Mouse (Mus musculus) limb, embryonic 14.5 days (tissue): Measurements from ENCODE around the gene Kcnj5. TPM values are rescaled to one million over a fixed set of nuclear protein-coding genes. Genes with fewer than 3 reads are reported as not detected.

Experiments
- ATAC-seq: fragments of 200-750 bp; cut with Nextera tagmentation; 2 replicates; pipeline ENCODE4 v1.8.0; 2017; ENCODE audit warnings: low read depth, moderate number of reproducible peaks, moderate TSS enrichment; ENCODE audit not compliant: low FRiP score
- DNase-seq: peaks from one replicate; pipeline ENCODE4 v3.0.0-alpha.2; 2015; ENCODE audit warnings: low spot score
- H3K27ac ChIP-seq: fragments of 300-500 bp; sonication (generic); replicated peaks from 2 replicates; pipeline ENCODE4 v1.5.1; 2014; ENCODE audit warnings: low read depth, mild to moderate bottlenecking, low read length, moderate library complexity, mixed read lengths
- H3K27me3 ChIP-seq: fragments of 300-500 bp; sonication (generic); 2 replicates; pipeline ENCODE4 v1.6.1; 2014; ENCODE audit warnings: low read length, mixed read lengths; ENCODE audit not compliant: control insufficient read depth, insufficient read depth
- H3K36me3 ChIP-seq: fragments of 300-500 bp; sonication (generic); 2 replicates; pipeline ENCODE4 v1.6.1; 2014; ENCODE audit warnings: mild to moderate bottlenecking, low read length, moderate library complexity, mixed read lengths; ENCODE audit not compliant: control insufficient read depth, insufficient read depth
- H3K4me1 ChIP-seq: fragments of 300-500 bp; sonication (generic); 2 replicates; pipeline ENCODE4 v1.6.1; 2014; ENCODE audit warnings: antibody characterized with exemption, low read length, mixed read lengths; ENCODE audit not compliant: control insufficient read depth, insufficient read depth
- H3K4me2 ChIP-seq: fragments of 300-500 bp; sonication (generic); replicated peaks from 2 replicates; pipeline ENCODE4 v1.6.1; 2014; ENCODE audit warnings: low read depth, mild to moderate bottlenecking, low read length, moderate library complexity; ENCODE audit not compliant: severe bottlenecking
- H3K4me3 ChIP-seq: fragments of 300-500 bp; sonication (generic); replicated peaks from 2 replicates; pipeline ENCODE4 v1.5.1; 2014; ENCODE audit warnings: low read length
- H3K9ac ChIP-seq: fragments of 300-500 bp; sonication (generic); 2 replicates; pipeline ENCODE4 v1.6.1; 2014; ENCODE audit warnings: mild to moderate bottlenecking, low read depth, low read length, moderate library complexity; ENCODE audit not compliant: severe bottlenecking
- H3K9me3 ChIP-seq: fragments of 300-500 bp; sonication (generic); 2 replicates; pipeline ENCODE4 v1.6.1; 2016; ENCODE audit warnings: low read length; ENCODE audit not compliant: control insufficient read depth
- POLR2A ChIP-seq: fragments of 200-500 bp; IDR thresholded peaks from 2 replicates; pipeline ENCODE4 v1.8.0; 2012; ENCODE audit warnings: inconsistent platforms, mild to moderate bottlenecking, moderate library complexity, borderline replicate concordance; ENCODE audit not compliant: insufficient read depth, insufficient read length; ENCODE audit errors: extremely low read depth
- WGBS: fragments of 180-500 bp; shearing (Covaris S2); extraction: QIAGEN DNeasy Blood & Tissue Kit; methylation state at CpG from one replicate; pipeline ENCODE4 v1.1.7; 2014; 5-methylcytosine and 5-hydroxymethylcytosine counted together
- polyA plus RNA-seq, 2 experiments: library from polyadenylated mRNA; depleted of rRNA in 1 of 2; stranded (reverse) in 1 of 2; unstranded in 1 of 2; fragments of >200 nt; fragmentation: Nextera tagmentation in 1 of 2; extraction: Ambion mirVana in 1 of 2; gene quantifications; 2 replicates each; pipeline versions ENCODE4 v1.2.1 to v1.2.3; 2012 to 2014

Gene Kcnj5
- polyA plus RNA-seq, 2 experiments: 0.04 TPM; not detected in 1

GRCm38 (mm10) chr9:32368812-32369211, 24.7 kb upstream of the Kcnj5 start:
- TF ChIP-seq POLR2A: no peak
- no peak for ATAC-seq

GRCm38 (mm10) chr9:32360770-32361169, 16.6 kb upstream of the Kcnj5 start:
- H3K4me2 ChIP-seq: no peak overlapping the region
- no peak overlapping the region for H3K27ac ChIP-seq
- ATAC-seq: no peak
- H3K4me1 ChIP-seq: no peaks in the 10 kb centered on the region
- no peaks in the 10 kb centered on the region for H3K27me3 ChIP-seq
- H3K9me3 ChIP-seq: no peaks in the 10 kb centered on the region
- WGBS: 64% methylated on average over 1 of the region's 1 CpGs
- TF ChIP-seq POLR2A: no peak
- no peak overlapping the region for H3K4me3 ChIP-seq
- no peak for DNase-seq
- H3K36me3 ChIP-seq: no peaks in the 10 kb centered on the region
- H3K9ac ChIP-seq: no peak overlapping the region

More at GRCm38 (mm10) chr9:32368812-32369211, 24.7 kb upstream of the Kcnj5 start:
- no peak overlapping the region for H3K27ac ChIP-seq
- WGBS: 38% methylated on average over 2 of the region's 2 CpGs
- no peak overlapping the region for H3K4me2 ChIP-seq
- no peak overlapping the region for H3K4me3 ChIP-seq
- DNase-seq: no peak
- H3K4me1 ChIP-seq: no peaks in the 10 kb centered on the region
- H3K9ac ChIP-seq: no peak overlapping the region
- H3K9me3 ChIP-seq: no peaks in the 10 kb centered on the region
- no peaks in the 10 kb centered on the region for H3K27me3 ChIP-seq
- no peaks in the 10 kb centered on the region for H3K36me3 ChIP-seq

GRCm38 (mm10) chr9:32350332-32350731, 6.2 kb upstream of the Kcnj5 start:
- no peak for TF ChIP-seq POLR2A
- H3K4me2 ChIP-seq: no peak overlapping the region
- H3K36me3 ChIP-seq: no peaks in the 10 kb centered on the region
- no peak for ATAC-seq
- H3K27ac ChIP-seq: no peak overlapping the region
- peak; percentile 71 for DNase-seq
- H3K27me3 ChIP-seq: peaks cover 15% of the 10 kb centered on the region; the same call in 1 of the 2 replicates
- H3K4me3 ChIP-seq: no peak overlapping the region
- H3K9me3 ChIP-seq: no peaks in the 10 kb centered on the region
- WGBS: 5% methylated on average over 6 of the region's 6 CpGs
- H3K4me1 ChIP-seq: peaks cover 19% of the 10 kb centered on the region
- no peak overlapping the region for H3K9ac ChIP-seq

- Histone ChIP-seq H3K4me1 (peaks cover 19% of the 10 kb centered on the region), H3K9ac (no peak overlapping the region), H3K27me3 (peaks cover 25% of the 10 kb centered on the region), H3K9me3 (no peaks in the 10 kb centered on the region), H3K36me3 (no peaks in the 10 kb centered on the region), H3K27ac (no peak overlapping the region), H3K4me2 (no peak overlapping the region), H3K4me3 (no peak overlapping the region)
- no peak for ATAC-seq
- WGBS: 84% methylated on average over 10 of the region's 10 CpGs
- no peak for DNase-seq
- no peak for TF ChIP-seq POLR2A
These were observed 5.2 kb upstream of the Kcnj5 start for GRCm38 (mm10) chr9:32349344-32349743.

GRCm38 (mm10) chr9:32348096-32348495, 3.9 kb upstream of the Kcnj5 start:
- ATAC-seq (no peak), DNase-seq (no peak)
- H3K4me1 ChIP-seq: peaks cover 19% of the 10 kb centered on the region
- no peak overlapping the region for H3K27ac ChIP-seq
- H3K9me3 ChIP-seq: no peaks in the 10 kb centered on the region
- no peaks in the 10 kb centered on the region for H3K36me3 ChIP-seq
- 28% methylated on average over 8 of the region's 8 CpGs for WGBS
- no peak overlapping the region for H3K9ac ChIP-seq
- H3K4me3 ChIP-seq: no peak overlapping the region
- no peak for TF ChIP-seq POLR2A
- H3K4me2 ChIP-seq: no peak overlapping the region
- peaks cover 36% of the 10 kb centered on the region for H3K27me3 ChIP-seq

GRCm38 (mm10) chr9:32344489-32344888, 339 bp upstream of the Kcnj5 start:
- H3K27me3 ChIP-seq: peaks cover 43% of the 10 kb centered on the region
- H3K36me3 ChIP-seq: no peaks in the 10 kb centered on the region
- peak overlapping the region; percentile 46 for H3K4me2 ChIP-seq
- H3K27ac ChIP-seq: no peak overlapping the region
- no peak for TF ChIP-seq POLR2A
- 3% methylated on average over 21 of the region's 21 CpGs for WGBS
- peak overlapping the region; percentile 28 for H3K4me3 ChIP-seq
- H3K9ac ChIP-seq: no peak overlapping the region
- no peak for ATAC-seq
- DNase-seq: no peak
- H3K4me1 ChIP-seq: peaks cover 16% of the 10 kb centered on the region
- H3K9me3 ChIP-seq: no peaks in the 10 kb centered on the region
